9 mouse cellular contexts compared by ENCODE assay signal in genomic region chr11:65838999-65839398, GRCm38 (mm10). TPM values are rescaled to one million over a fixed set of nuclear protein-coding genes. Genes with fewer than 3 reads are reported as not detected.
A peak's percentile ranks its signal among the peaks of the same experiment; 100 is the strongest.
DNase-seq lines count a peak whose midpoint lies in the region; ATAC-seq lines count a peak whose summit lies in the region.
"Had no signal": no experiment of that assay in that cellular context is flagged by ENCODE, and none has a peak within 500 bp of the region (broad histone marks: within the 10 kb centered on the region; RNA-seq: fewer than 3 reads in every experiment).

No protein-coding gene starts in this region.

- ATAC-seq in liver, embryonic 11.5 days (replicated peaks; ENCODE audit: low FRiP score), result no peak

- WGBS in heart, embryonic 10.5 days, result 64% methylated on average over 8 of the region's 8 CpGs
- whole genome bisulfite sequencing in liver, embryonic 11.5 days, result 66% methylated on average over 8 of the region's 8 CpGs

- peaks cover 6% of the 10 kb centered on the region; the same call in 1 of the 2 replicates for H3K4me1 ChIP-seq in heart, embryonic 10.5 days
- no peaks in the 10 kb centered on the region for H3K4me1 ChIP-seq in liver, embryonic 11.5 days (replicated peaks; ENCODE audit: control insufficient read depth, insufficient read depth, low read length)
- H3K4me1 ChIP-seq: embryonic facial prominence, embryonic 13.5 days had no signal

- peaks cover 3% of the 10 kb centered on the region; the same call in 1 of the 2 replicates for H3K36me3 ChIP-seq in heart, embryonic 10.5 days
- no peaks in the 10 kb centered on the region for H3K36me3 ChIP-seq in liver, embryonic 11.5 days (ENCODE audit: control insufficient read depth, insufficient read depth, low read length)
- H3K36me3 ChIP-seq: embryonic facial prominence, embryonic 13.5 days had no signal

- no peak overlapping the region for H3K27ac ChIP-seq in heart, embryonic 10.5 days
- H3K27ac ChIP-seq in liver, embryonic 11.5 days (ENCODE audit: low read depth, low read length), result no peak overlapping the region
- H3K27ac ChIP-seq: embryonic facial prominence, embryonic 13.5 days had no signal

- no peaks in the 10 kb centered on the region for H3K27me3 ChIP-seq in heart, embryonic 10.5 days (ENCODE audit: insufficient read depth, poor library complexity, severe bottlenecking)
- H3K27me3 ChIP-seq in liver, embryonic 11.5 days (replicated peaks; ENCODE audit: control insufficient read depth, insufficient read depth, low read length), result no peaks in the 10 kb centered on the region
- H3K27me3 ChIP-seq: embryonic facial prominence, embryonic 13.5 days had no signal

- no peak overlapping the region for H3K4me2 ChIP-seq in liver, embryonic 11.5 days
- H3K4me2 ChIP-seq: embryonic facial prominence, embryonic 13.5 days had no signal

- no peaks in the 10 kb centered on the region for H3K9me3 ChIP-seq in heart, embryonic 10.5 days
- no peaks in the 10 kb centered on the region for H3K9me3 ChIP-seq in liver, embryonic 11.5 days (ENCODE audit: control insufficient read depth, low read length)
- H3K9me3 ChIP-seq: embryonic facial prominence, embryonic 13.5 days had no signal

- no peak overlapping the region for H3K9ac ChIP-seq in liver, embryonic 11.5 days (ENCODE audit: low read depth, low read length)
- H3K9ac ChIP-seq: embryonic facial prominence, embryonic 13.5 days had no signal

- H3K4me3 ChIP-seq in heart, embryonic 10.5 days, result no peak overlapping the region
- H3K4me3 ChIP-seq in liver, embryonic 11.5 days (ENCODE audit: low read depth, low read length), result no peak overlapping the region
- H3K4me3 ChIP-seq: embryonic facial prominence, embryonic 13.5 days had no signal

- peak; percentile 11 for DNase-seq in heart, adult 8-10 months (ENCODE audit: low spot score)
- no peak for DNase-seq in heart, embryonic 10.5 days (ENCODE audit: low spot score)
- peak; percentile 69 to 76 for DNase-seq in cerebellum, postnatal 14 days
- peak; percentile 69 to 71 for DNase-seq in layer of hippocampus, adult 8-10 months (ENCODE audit: low spot score in 2 of 2)
- DNase-seq in ovary, postnatal 36 days (ENCODE audit: low spot score), result peak; percentile 16
- DNase-seq in thymus, postnatal 10 days (ENCODE audit: low spot score in 2 of 2), result no peak
- DNase-seq in testis, postnatal 14 days (ENCODE audit: low spot score), result no peak
- DNase-seq in liver, embryonic 11.5 days (ENCODE audit: low spot score), result no peak

RNA-seq across cellular contexts. Expression of gene Zkscan6, which starts 32.0 kb away (rescaled TPM):
- 1 to 10 TPM; 3.4 to 5.7 (median 4.7) TPM for total RNA-seq in heart, adult 8-10 months (2022)
- polyA plus RNA-seq in heart, embryonic 10.5 days (2016; fragmentation: Nextera tagmentation; extraction: Ambion mirVana), result 10.9 and 12.0 TPM in 2 replicates
- 10 to 100 TPM; 14.6 to 16.0 (median 15.5) TPM for total RNA-seq in layer of hippocampus, adult 8-10 months (2022)
- polyA plus RNA-seq in liver, embryonic 11.5 days (2014; fragmentation: Nextera tagmentation; extraction: Ambion mirVana), result 10.9 and 12.0 TPM in 2 replicates

RNA-seq across cellular contexts. Expression of gene Map2k4, which starts 50.9 kb away (rescaled TPM):
- 10 to 100 TPM; 41.7 to 47.0 (median 44.6) TPM for total RNA-seq in heart, adult 8-10 months (2022)
- 70.3 and 71.2 TPM in 2 replicates for polyA plus RNA-seq in heart, embryonic 10.5 days (2016; fragmentation: Nextera tagmentation; extraction: Ambion mirVana)
- total RNA-seq in layer of hippocampus, adult 8-10 months (2022), result 100 to 1,000 TPM; 183 to 224 (median 205) TPM
- 63.7 and 69.9 TPM in 2 replicates for polyA plus RNA-seq in liver, embryonic 11.5 days (2014; fragmentation: Nextera tagmentation; extraction: Ambion mirVana)

Comparison
In these comparisons a context has a peak if more than half of its experiments do, and no peak if none do; other contexts are left out.
1. DNase-seq: peak in heart, adult 8-10 months (single experiment), cerebellum, postnatal 14 days (2 of 2), layer of hippocampus, adult 8-10 months (2 of 2) and ovary, postnatal 36 days (single experiment); none in heart, embryonic 10.5 days (single experiment), thymus, postnatal 10 days (0 of 2), testis, postnatal 14 days (single experiment) and liver, embryonic 11.5 days (single experiment).